Comparison of ENCODE assay signal across 20 mouse cellular contexts in genomic region chr7:50551426-50551825, GRCm38 (mm10). TPM values are rescaled to one million over a fixed set of nuclear protein-coding genes. Genes with fewer than 3 reads are reported as not detected.
A peak's percentile ranks its signal among the peaks of the same experiment; 100 is the strongest.
DNase-seq lines count a peak whose midpoint lies in the region; ATAC-seq lines count a peak whose summit lies in the region.
"Had no signal": no experiment of that assay in that cellular context is flagged by ENCODE, and none has a peak within 500 bp of the region (broad histone marks: within the 10 kb centered on the region; RNA-seq: fewer than 3 reads in every experiment).

No protein-coding gene starts in this region.

- DNase-seq in frontal cortex, postnatal 25 days (ENCODE audit: low spot score in 2 of 2): no peak
- peak; percentile 22 to 51 for DNase-seq in left cerebral cortex, adult 18-20 months (ENCODE audit: low spot score in 2 of 2)
- DNase-seq in left cerebral cortex, postnatal 10 days (ENCODE audit: extremely low spot score in 1 of 2, low spot score in 2 of 2): no peak
- peak; percentile 31 to 57 for DNase-seq in right cerebral cortex, adult 2 months (ENCODE audit: low spot score in 2 of 2)
- DNase-seq in right cerebral cortex, postnatal 14 days: no peak
- no peak for DNase-seq in cerebellum, adult 11 months
- DNase-seq: adrenal gland, postnatal 10 days; B cell, adult 2 months; cerebellum, adult 18-20 months; cerebellum, adult 9-11 months; cerebellum, postnatal 36 days; gastrocnemius, adult 2 months; gastrocnemius, postnatal 25 days had no signal

- intact Hi-C loops in left cerebral cortex, postnatal 10 days (cut with DNase I): no loop called here

- ATAC-seq in frontal cortex, adult (ENCODE audit: low TSS enrichment): peak; percentile 82
- ATAC-seq: forebrain, embryonic 16.5 days had no signal

RNA-seq across cellular contexts. Expression of gene 4933405O20Rik, which starts 47.6 kb away (rescaled TPM):
- 1 to 10 TPM in 1 of 2 experiments, under 1 TPM in 1; 0.28 to 1.0 TPM for total RNA-seq in left cerebral cortex, adult 18-20 months (2021)
- under 1 TPM; 0.26 to 0.92 TPM for total RNA-seq in left cerebral cortex, postnatal 10 days (2021)
- total RNA-seq: adrenal gland, postnatal 10 days; adrenal gland, postnatal 4 days; gastrocnemius, adult 2 months; gastrocnemius, postnatal 25 days; granulocyte monocyte progenitor cell, adult 5-6 weeks; heart, adult 8-10 months; heart, postnatal 25 days; MEL had no signal

Comparison
In these comparisons a context has a peak if more than half of its experiments do, and no peak if none do; other contexts are left out.
1. DNase-seq: peak in left cerebral cortex, adult 18-20 months (2 of 2) and right cerebral cortex, adult 2 months (2 of 2); none in frontal cortex, postnatal 25 days (0 of 2), left cerebral cortex, postnatal 10 days (0 of 2), right cerebral cortex, postnatal 14 days (single experiment) and cerebellum, adult 11 months (single experiment).